Comparison of ENCODE assay signal across 35 mouse cellular contexts in the genomic region with DNA sequence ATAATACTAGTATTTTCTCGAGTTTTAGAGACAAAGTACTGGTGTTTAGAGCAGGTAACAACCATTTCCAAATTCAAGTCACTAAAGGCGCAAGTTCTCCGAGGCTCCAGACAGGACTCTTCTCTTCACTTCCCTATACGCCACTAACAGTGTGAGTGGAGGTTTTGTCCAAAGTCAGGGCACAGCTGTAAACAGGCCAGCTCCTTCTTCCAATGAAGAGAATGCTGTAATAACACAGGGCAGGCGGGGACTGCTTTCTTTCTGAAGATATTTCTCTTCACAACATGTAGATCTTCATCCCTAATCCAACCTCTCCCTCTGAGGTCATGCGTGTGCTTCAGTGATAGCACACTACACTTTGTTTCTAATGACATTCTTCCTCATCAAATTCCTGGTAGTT.
"Had no signal": no experiment of that assay in that cellular context is flagged by ENCODE, and none has a peak within 500 bp of the region (broad histone marks: within the 10 kb centered on the region; RNA-seq: fewer than 3 reads in every experiment).

No protein-coding gene starts in this region.

- H3K4me2 ChIP-seq: heart, embryonic 11.5 days; heart, embryonic 12.5 days; heart, embryonic 13.5 days; heart, embryonic 15.5 days; hindbrain, embryonic 12.5 days; hindbrain, embryonic 13.5 days; hindbrain, embryonic 14.5 days; hindbrain, embryonic 15.5 days; intestine, embryonic 15.5 days; kidney, embryonic 15.5 days had no signal

- H3K27ac ChIP-seq: heart, embryonic 13.5 days; heart, embryonic 15.5 days; hindbrain, embryonic 10.5 days; hindbrain, embryonic 12.5 days; hindbrain, embryonic 13.5 days; hindbrain, embryonic 14.5 days; hindbrain, embryonic 15.5 days; hindbrain, postnatal 0 days; intestine, embryonic 15.5 days; kidney, embryonic 15.5 days; kidney, postnatal 0 days; layer of hippocampus, adult 2 months; left cerebral cortex, adult 2 months had no signal

- H3K9ac ChIP-seq: heart, embryonic 12.5 days; heart, embryonic 13.5 days; heart, embryonic 15.5 days; hindbrain, embryonic 12.5 days; hindbrain, embryonic 13.5 days; hindbrain, embryonic 14.5 days; hindbrain, embryonic 15.5 days; intestine, embryonic 15.5 days; kidney, embryonic 15.5 days had no signal

- DNase-seq: heart, postnatal 10 days; heart, postnatal 14 days; heart, postnatal 36 days; heart, postnatal 4 days; kidney, adult 11 months; kidney, adult 18-20 months; kidney, adult 2 months; kidney, adult 8-10 months; kidney, adult 9 months; kidney, postnatal 10 days; kidney, postnatal 14 days; kidney, postnatal 25 days; kidney, postnatal 36 days; kidney, postnatal 4 days; layer of hippocampus, adult 9-11 months; layer of hippocampus, postnatal 36 days had no signal

- H3K36me3 ChIP-seq: intestine, embryonic 15.5 days had no signal

- H3K27me3 ChIP-seq: heart, embryonic 12.5 days; heart, embryonic 13.5 days; heart, embryonic 15.5 days; hindbrain, embryonic 12.5 days; hindbrain, embryonic 13.5 days; hindbrain, embryonic 15.5 days; intestine, embryonic 15.5 days; kidney, embryonic 15.5 days had no signal

- H3K4me1 ChIP-seq: hindbrain, embryonic 10.5 days; hindbrain, embryonic 12.5 days; hindbrain, embryonic 13.5 days; hindbrain, embryonic 15.5 days; intestine, embryonic 15.5 days; kidney, embryonic 15.5 days had no signal

- H3K9me3 ChIP-seq: heart, embryonic 12.5 days; heart, embryonic 13.5 days; heart, embryonic 15.5 days; hindbrain, embryonic 10.5 days; hindbrain, embryonic 12.5 days; hindbrain, embryonic 13.5 days; hindbrain, embryonic 15.5 days; intestine, embryonic 15.5 days; kidney, embryonic 15.5 days had no signal

- ATAC-seq: hindbrain, embryonic 16.5 days; hindbrain, postnatal 0 days; inflammation-experienced regulatory T-cells, adult 6 months; intestine, embryonic 15.5 days; intestine, embryonic 16.5 days; intestine, postnatal 0 days had no signal

- H3K4me3 ChIP-seq: heart, embryonic 12.5 days; heart, embryonic 13.5 days; heart, embryonic 15.5 days; hindbrain, embryonic 10.5 days; hindbrain, embryonic 12.5 days; hindbrain, embryonic 13.5 days; hindbrain, embryonic 15.5 days; intestine, embryonic 15.5 days; kidney, embryonic 15.5 days; layer of hippocampus, adult 2 months; left cerebral cortex, adult 2 months had no signal
